Mouse (Mus musculus) lung, postnatal 0 days (tissue): ENCODE measurements around the gene Tmem145. TPM values are rescaled to one million over a fixed set of nuclear protein-coding genes. Genes with fewer than 3 reads are reported as not detected.
A peak's percentile ranks its signal among the peaks of the same experiment; 100 is the strongest.

Source experiments
- ATAC-seq: fragments of 200-750 bp; cut with Nextera tagmentation; 2 replicates; pipeline ENCODE4 v1.8.0; 2017; ENCODE audit warnings: moderate library complexity
- DNase-seq: peaks from one replicate; pipeline ENCODE4 v3.0.0-alpha.2; 2016; ENCODE audit warnings: low spot score
- H3K27ac ChIP-seq: fragments of 300-500 bp; sonication (generic); 2 replicates; pipeline ENCODE4 v1.5.1; 2014; ENCODE audit warnings: antibody characterized with exemption, mild to moderate bottlenecking, low read length, mixed read lengths
- H3K27me3 ChIP-seq: fragments of 300-500 bp; sonication (generic); replicated peaks from 2 replicates; pipeline ENCODE4 v1.6.1; 2014; ENCODE audit warnings: low read length, mixed read lengths; ENCODE audit not compliant: insufficient read depth
- H3K36me3 ChIP-seq: fragments of 300-500 bp; sonication (generic); 2 replicates; pipeline ENCODE4 v1.6.1; 2014; ENCODE audit warnings: low read length, mixed read lengths; ENCODE audit not compliant: insufficient read depth
- H3K4me1 ChIP-seq: fragments of 300-500 bp; sonication (generic); 2 replicates; pipeline ENCODE4 v1.6.1; 2014; ENCODE audit warnings: antibody characterized with exemption, low read depth, low read length, mixed read lengths; ENCODE audit not compliant: insufficient read depth
- H3K4me2 ChIP-seq: fragments of 300-500 bp; sonication (generic); replicated peaks from 2 replicates; pipeline ENCODE4 v1.6.1; 2014; ENCODE audit warnings: low read depth, mild to moderate bottlenecking, low read length, moderate library complexity, mixed read lengths
- H3K4me3 ChIP-seq: fragments of 300-500 bp; sonication (generic); 2 replicates; pipeline ENCODE4 v1.5.1; 2014; ENCODE audit warnings: low read depth, low read length
- H3K9ac ChIP-seq: fragments of 300-500 bp; sonication (generic); replicated peaks from 2 replicates; pipeline ENCODE4 v1.6.1; 2014; ENCODE audit warnings: low read depth, mild to moderate bottlenecking
- H3K9me3 ChIP-seq: fragments of 300-500 bp; sonication (generic); 2 replicates; pipeline ENCODE4 v1.6.1; 2016; ENCODE audit warnings: low read length, mixed read lengths
- CTCF ChIP-seq: IDR thresholded peaks from 2 replicates; pipeline ENCODE4 v1.5.1; 2016; ENCODE audit warnings: antibody characterized with exemption, mild to moderate bottlenecking
- EP300 ChIP-seq: IDR thresholded peaks from 2 replicates; pipeline ENCODE4 v1.6.1; 2016; ENCODE audit warnings: antibody characterized with exemption, mild to moderate bottlenecking, control low read depth
- WGBS: fragments of 180-500 bp; shearing (Covaris S2); extraction: QIAGEN DNeasy Blood & Tissue Kit; methylation state at CpG from one replicate; pipeline ENCODE4 v1.1.7; 2014; 5-methylcytosine and 5-hydroxymethylcytosine counted together
- polyA plus RNA-seq: library from polyadenylated mRNA; unstranded; fragments of >200 nt; fragmentation: Nextera tagmentation; extraction: Ambion mirVana; gene quantifications from 2 replicates; pipeline ENCODE4 v1.2.1, GENCODE M21; 2015

Gene Tmem145
- polyA plus RNA-seq, 1 experiment from 2014 or later, result not detected

GRCm38 (mm10) chr7:25279861-25280791 is 25.8 kb upstream of the Tmem145 start:
- DNase-seq, result peak; percentile 93
- H3K27me3 ChIP-seq, result no peaks in the 10 kb centered on the region
- peaks cover 42% of the 10 kb centered on the region for H3K4me1 ChIP-seq

GRCm38 (mm10) chr7:25281166-25281733 is 24.7 kb upstream of the Tmem145 start:
- H3K27me3 ChIP-seq, result no peaks in the 10 kb centered on the region
- no peak overlapping the region for H3K9ac ChIP-seq
- peaks cover 13% of the 10 kb centered on the region for H3K36me3 ChIP-seq
- H3K4me3 ChIP-seq, result peak overlapping the region; percentile 80
- H3K27ac ChIP-seq, result peak overlapping the region; percentile 96
- TF ChIP-seq EP300 (peak; percentile 66), CTCF (peak; percentile 14; the same call in 1 of the 2 replicates)
- ATAC-seq (no peak), DNase-seq (peak; percentile 74)
- H3K9me3 ChIP-seq, result no peaks in the 10 kb centered on the region
- peaks cover 37% of the 10 kb centered on the region; the same call in 1 of the 2 replicates for H3K4me1 ChIP-seq
- WGBS, result 11% methylated on average over 12 of the region's 12 CpGs
- peak overlapping the region; percentile 92 for H3K4me2 ChIP-seq

More at GRCm38 (mm10) chr7:25279861-25280791, 25.8 kb upstream of the Tmem145 start:
- Histone ChIP-seq H3K4me3 (peak overlapping the region; percentile 63), H3K36me3 (0 out of 2 replicates have a peak, but pooled peaks cover 2% of the 10 kb centered on the region), H3K9me3 (no peaks in the 10 kb centered on the region), H3K27ac (peak overlapping the region; percentile 96), H3K4me2 (peak overlapping the region; percentile 92), H3K9ac (peak overlapping the region; percentile 51; the same call in 1 of the 2 replicates)
- ATAC-seq, result peak; percentile 1
- WGBS, result 0% methylated on average over 6 of the region's 6 CpGs
- TF ChIP-seq EP300 (peak; percentile 96), CTCF (peak; percentile 5; the same call in 1 of the 2 replicates)

DNA sequence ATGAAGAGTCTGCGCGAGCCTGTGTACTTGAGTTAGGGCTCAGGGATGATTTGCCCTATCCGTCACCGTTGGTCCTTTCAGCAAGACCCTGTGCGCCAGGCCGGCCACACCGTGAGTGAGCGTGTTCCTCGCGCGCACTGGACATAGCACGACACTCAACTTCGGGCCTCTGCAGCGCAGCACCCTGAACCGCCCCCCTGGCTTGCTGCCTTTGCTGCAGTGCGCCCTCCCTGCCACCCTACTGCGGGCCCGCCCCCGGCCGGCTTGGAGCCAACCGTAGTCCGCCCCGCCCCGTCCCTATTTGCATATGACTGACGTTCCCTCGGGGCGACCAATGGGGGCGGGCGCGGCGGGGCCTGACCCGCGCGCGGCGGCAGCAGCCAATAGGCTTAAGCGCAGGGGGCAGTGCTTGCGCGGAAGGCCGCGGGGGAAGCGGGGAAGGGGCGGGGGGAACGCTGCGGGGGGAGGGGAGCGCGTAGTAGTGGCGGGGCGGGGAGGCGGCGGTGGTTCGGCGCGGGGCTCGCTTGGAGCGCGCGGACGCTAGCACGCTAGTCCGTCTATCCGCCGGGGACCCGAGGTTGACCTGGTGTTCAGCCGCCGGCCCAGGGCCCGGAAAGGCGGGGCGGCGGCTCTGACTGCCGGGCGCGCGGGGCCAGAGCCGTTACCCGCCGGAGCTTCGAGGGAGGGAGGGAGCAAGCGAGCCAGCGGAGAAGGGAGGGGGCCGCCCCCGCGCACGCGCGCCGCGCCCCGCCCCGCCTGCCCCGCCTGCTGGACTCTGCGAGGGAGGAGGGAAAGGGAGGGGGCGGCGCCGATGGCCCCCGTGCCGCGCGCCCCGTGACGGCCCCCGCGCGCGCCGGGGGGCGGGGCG is 23.9 kb upstream of the Tmem145 start:
- Histone ChIP-seq H3K27me3 (no peaks in the 10 kb centered on the region), H3K4me3 (peak overlapping the region; percentile 80), H3K9ac (peak overlapping the region; percentile 48), H3K4me2 (peak overlapping the region; percentile 92), H3K36me3 (peaks cover 15% of the 10 kb centered on the region), H3K27ac (peak overlapping the region; percentile 96), H3K9me3 (no peaks in the 10 kb centered on the region), H3K4me1 (peaks cover 37% of the 10 kb centered on the region; the same call in 1 of the 2 replicates)
- ATAC-seq, result peak; percentile 84
- WGBS, result 1% methylated on average over 47 of the region's 108 CpGs
- DNase-seq, result peak; percentile 98
- TF ChIP-seq EP300 (no peak; the same call in 1 of the 2 replicates), CTCF (peak; percentile 2; the same call in 1 of the 2 replicates)

DNA sequence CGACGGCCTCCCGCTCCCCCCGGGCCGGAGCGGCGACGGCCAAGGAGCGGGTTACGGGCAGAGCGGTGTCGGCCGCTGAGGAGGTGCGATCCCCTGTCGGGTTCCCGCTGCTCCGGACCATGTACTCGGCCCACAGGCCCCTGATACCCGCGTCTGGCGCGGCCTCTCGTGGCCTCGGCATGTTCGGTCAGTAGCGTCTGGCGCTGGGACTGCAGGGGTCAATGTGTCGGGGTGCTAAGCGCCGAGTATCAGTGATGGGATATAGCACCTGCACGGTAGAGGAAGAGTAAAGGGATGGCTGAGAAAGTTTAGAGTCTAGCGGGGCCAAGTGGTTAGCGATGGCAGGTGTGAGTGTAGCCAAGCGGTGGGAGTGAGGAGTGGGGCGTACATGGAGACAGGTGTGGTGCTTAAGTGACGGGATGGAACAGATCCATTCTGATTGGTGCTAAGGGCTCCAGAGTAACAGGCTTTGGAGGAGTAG is 23.1 kb upstream of the Tmem145 start:
- Histone ChIP-seq H3K36me3 (peaks cover 22% of the 10 kb centered on the region), H3K9me3 (no peaks in the 10 kb centered on the region), H3K27ac (peak overlapping the region; percentile 96), H3K9ac (peak overlapping the region; percentile 48), H3K4me3 (peak overlapping the region; percentile 80), H3K27me3 (no peaks in the 10 kb centered on the region), H3K4me2 (peak overlapping the region; percentile 91), H3K4me1 (peaks cover 33% of the 10 kb centered on the region; the same call in 1 of the 2 replicates)
- no peak for TF ChIP-seq EP300
- TF ChIP-seq CTCF, result peak; percentile 46
- no peak for ATAC-seq
- DNase-seq, result peak; percentile 57
- under 1% methylated on average over 26 of the region's 36 CpGs for WGBS

- Histone ChIP-seq H3K27me3 (no peaks in the 10 kb centered on the region), H3K36me3 (peaks cover 29% of the 10 kb centered on the region), H3K4me2 (peak overlapping the region; percentile 91), H3K4me1 (peaks cover 30% of the 10 kb centered on the region; the same call in 1 of the 2 replicates), H3K9me3 (no peaks in the 10 kb centered on the region), H3K9ac (no peak overlapping the region), H3K27ac (peak overlapping the region; percentile 7; the same call in 1 of the 2 replicates), H3K4me3 (peak overlapping the region; percentile 80)
- WGBS, result 6% methylated on average over 5 of the region's 5 CpGs
- ATAC-seq (no peak), DNase-seq (peak; percentile 50)
- TF ChIP-seq CTCF (no peak), EP300 (no peak)
Measured at GRCm38 (mm10) chr7:25283637-25284036, 22.3 kb upstream of the Tmem145 start.
